ENCODE assay signal across 9 mouse cellular contexts in genomic region chr2:166555508-166555907, GRCm38 (mm10).
DNase-seq lines count a peak whose midpoint lies in the region; ATAC-seq and TF ChIP-seq lines count a peak whose summit lies in the region.
"Had no signal": no experiment of that assay in that cellular context is flagged by ENCODE, and none has a peak within 500 bp of the region (broad histone marks: within the 10 kb centered on the region; RNA-seq: fewer than 3 reads in every experiment).

No protein-coding gene starts in this region.

- peak; percentile 50; the same call in 1 of the 2 replicates for TF ChIP-seq CTCF in liver, adult 2 months (IDR thresholded peaks at IDR 0.05; ENCODE audit: low read depth, low read length)

- DNase-seq in forebrain, embryonic 10.5 days (ENCODE audit: extremely low spot score, low spot score), result peak; percentile 54
- peak; percentile 27 for DNase-seq in liver, adult 2 months (ENCODE audit: extremely low read depth, low read depth, low spot score)
- no peak for DNase-seq in liver, embryonic 11.5 days (ENCODE audit: low spot score)
- DNase-seq in NIH3T3 (ENCODE audit: low read depth), result peak; percentile 52
- peak; percentile 32 for DNase-seq in kidney, postnatal 14 days
- peak; percentile 70 for DNase-seq in testis, postnatal 10 days (ENCODE audit: low spot score)
- no peak for DNase-seq in heart, postnatal 25 days (ENCODE audit: low spot score)

- H3K4me2 ChIP-seq in forebrain, embryonic 16.5 days (ENCODE audit: low read length), result no peak overlapping the region
- no peak overlapping the region for H3K4me2 ChIP-seq in liver, embryonic 11.5 days
- H3K4me2 ChIP-seq: lung, embryonic 15.5 days had no signal

- no peak overlapping the region for H3K9ac ChIP-seq in forebrain, embryonic 16.5 days (replicated peaks; ENCODE audit: low read depth, low read length)
- no peak overlapping the region for H3K9ac ChIP-seq in liver, adult 2 months (ENCODE audit: low read depth, low read length)
- no peak overlapping the region for H3K9ac ChIP-seq in liver, embryonic 11.5 days (ENCODE audit: low read depth, low read length)
- H3K9ac ChIP-seq: lung, embryonic 15.5 days had no signal

- H3K4me3 ChIP-seq in forebrain, embryonic 10.5 days, result no peak overlapping the region
- no peak overlapping the region for H3K4me3 ChIP-seq in forebrain, embryonic 16.5 days (replicated peaks; ENCODE audit: low read length)
- no peak overlapping the region for H3K4me3 ChIP-seq in liver, adult 2 months (ENCODE audit: insufficient read depth, low read depth, low read length)
- H3K4me3 ChIP-seq in liver, embryonic 11.5 days (ENCODE audit: low read depth, low read length), result no peak overlapping the region
- H3K4me3 ChIP-seq: lung, embryonic 15.5 days had no signal

- TF ChIP-seq POLR2A in liver, adult 2 months (IDR thresholded peaks at IDR 0.05; ENCODE audit: extremely low read depth, insufficient read depth, low read length), result no peak

- WGBS in forebrain, embryonic 10.5 days, result 55% methylated on average over 2 of the region's 2 CpGs
- 61% methylated on average over 2 of the region's 2 CpGs for WGBS in forebrain, embryonic 16.5 days
- WGBS in liver, adult 2 months, result 67% methylated on average over 2 of the region's 2 CpGs
- 42% methylated on average over 2 of the region's 2 CpGs for WGBS in liver, embryonic 11.5 days

- H3K9me3 ChIP-seq in forebrain, embryonic 10.5 days, result no peaks in the 10 kb centered on the region
- no peaks in the 10 kb centered on the region for H3K9me3 ChIP-seq in forebrain, embryonic 16.5 days (ENCODE audit: control insufficient read depth, low read length)
- no peaks in the 10 kb centered on the region for H3K9me3 ChIP-seq in liver, embryonic 11.5 days (ENCODE audit: control insufficient read depth, low read length)
- H3K9me3 ChIP-seq: lung, embryonic 15.5 days had no signal

- H3K4me1 ChIP-seq in forebrain, embryonic 10.5 days, result peaks cover 81% of the 10 kb centered on the region
- peaks cover 28% of the 10 kb centered on the region for H3K4me1 ChIP-seq in forebrain, embryonic 16.5 days (replicated peaks; ENCODE audit: control insufficient read depth, insufficient read depth, low read length)
- peaks cover 3% of the 10 kb centered on the region; the same call in 1 of the 2 replicates for H3K4me1 ChIP-seq in liver, adult 2 months (ENCODE audit: control insufficient read depth, insufficient read depth, low read length)
- H3K4me1 ChIP-seq in liver, embryonic 11.5 days (replicated peaks; ENCODE audit: control insufficient read depth, insufficient read depth, low read length), result peaks cover 12% of the 10 kb centered on the region

- peaks cover 42% of the 10 kb centered on the region for H3K27me3 ChIP-seq in forebrain, embryonic 10.5 days (ENCODE audit: poor library complexity, severe bottlenecking)
- H3K27me3 ChIP-seq in forebrain, embryonic 16.5 days (replicated peaks; ENCODE audit: control insufficient read depth, insufficient read depth, low read length), result no peaks in the 10 kb centered on the region
- H3K27me3 ChIP-seq in liver, adult 2 months (ENCODE audit: control insufficient read depth, insufficient read depth, low read length), result no peaks in the 10 kb centered on the region
- H3K27me3 ChIP-seq in liver, embryonic 11.5 days (replicated peaks; ENCODE audit: control insufficient read depth, insufficient read depth, low read length), result no peaks in the 10 kb centered on the region
- H3K27me3 ChIP-seq: lung, embryonic 15.5 days had no signal

- intact Hi-C loops in heart, postnatal 25 days (cut with DNase I), result no loop called here

- no peak for ATAC-seq in forebrain, embryonic 16.5 days
- ATAC-seq in liver, embryonic 11.5 days (replicated peaks; ENCODE audit: low FRiP score), result no peak

- no peaks in the 10 kb centered on the region for H3K79me2 ChIP-seq in liver, adult 2 months (ENCODE audit: control insufficient read depth, insufficient read depth, low read length)

- H3K36me3 ChIP-seq in forebrain, embryonic 10.5 days (replicated peaks), result no peaks in the 10 kb centered on the region
- H3K36me3 ChIP-seq in forebrain, embryonic 16.5 days (ENCODE audit: control insufficient read depth, insufficient read depth), result no peaks in the 10 kb centered on the region
- no peaks in the 10 kb centered on the region for H3K36me3 ChIP-seq in liver, adult 2 months (ENCODE audit: control insufficient read depth, insufficient read depth, low read length)
- no peaks in the 10 kb centered on the region for H3K36me3 ChIP-seq in liver, embryonic 11.5 days (ENCODE audit: control insufficient read depth, insufficient read depth, low read length)
- H3K36me3 ChIP-seq: lung, embryonic 15.5 days had no signal

- H3K27ac ChIP-seq in forebrain, embryonic 10.5 days, result no peak overlapping the region
- H3K27ac ChIP-seq in forebrain, embryonic 16.5 days (ENCODE audit: low read length), result no peak overlapping the region
- H3K27ac ChIP-seq in liver, adult 2 months (replicated peaks; ENCODE audit: insufficient read depth, low read depth, low read length), result no peak overlapping the region
- H3K27ac ChIP-seq in liver, embryonic 11.5 days (ENCODE audit: low read depth, low read length), result no peak overlapping the region
- H3K27ac ChIP-seq: lung, embryonic 15.5 days had no signal

Comparison
In these comparisons a context has a peak if more than half of its experiments do, and no peak if none do; other contexts are left out.
1. DNase-seq: peak in forebrain, embryonic 10.5 days (single experiment), liver, adult 2 months (single experiment), NIH3T3 (single experiment), kidney, postnatal 14 days (single experiment) and testis, postnatal 10 days (single experiment); none in liver, embryonic 11.5 days (single experiment) and heart, postnatal 25 days (single experiment).